Mouse (Mus musculus) heart, embryonic 11.5 days (tissue): ENCODE measurements around the gene Dennd6b. TPM values are rescaled to one million over a fixed set of nuclear protein-coding genes. Genes with fewer than 3 reads are reported as not detected.
A peak's percentile ranks its signal among the peaks of the same experiment; 100 is the strongest.

Source experiments
- ATAC-seq: fragments of 200-750 bp; cut with Nextera tagmentation; replicated peaks from 2 replicates; pipeline ENCODE4 v1.8.0; 2017; ENCODE audit warnings: moderate library complexity; ENCODE audit not compliant: insufficient number of reproducible peaks, low FRiP score, low TSS enrichment
- H3K27ac ChIP-seq: fragments of 300-500 bp; sonication (generic); 2 replicates; pipeline ENCODE4 v1.5.1; 2014; ENCODE audit warnings: mild to moderate bottlenecking, low read depth, low read length
- H3K27me3 ChIP-seq: fragments of 300-500 bp; sonication (generic); 2 replicates; pipeline ENCODE4 v1.6.1; 2014; ENCODE audit warnings: mild to moderate bottlenecking, low read length, mixed read lengths; ENCODE audit not compliant: control insufficient read depth, insufficient read depth
- H3K36me3 ChIP-seq: fragments of 300-500 bp; sonication (generic); 2 replicates; pipeline ENCODE4 v1.6.1; 2014; ENCODE audit warnings: mild to moderate bottlenecking, low read length, moderate library complexity, mixed read lengths; ENCODE audit not compliant: control insufficient read depth, insufficient read depth
- H3K4me1 ChIP-seq: fragments of 300-500 bp; sonication (generic); 2 replicates; pipeline ENCODE4 v1.6.1; 2014; ENCODE audit warnings: low read length; ENCODE audit not compliant: control insufficient read depth, insufficient read depth
- H3K4me2 ChIP-seq: fragments of 300-500 bp; sonication (generic); 2 replicates; pipeline ENCODE4 v1.6.1; 2014; ENCODE audit warnings: mild to moderate bottlenecking, moderate library complexity
- H3K4me3 ChIP-seq: fragments of 300-500 bp; sonication (generic); 2 replicates; pipeline ENCODE4 v1.5.1; 2014; ENCODE audit warnings: low read depth, low read length
- H3K9ac ChIP-seq: fragments of 300-500 bp; sonication (generic); 2 replicates; pipeline ENCODE4 v1.6.1; 2014; ENCODE audit warnings: mild to moderate bottlenecking, low read depth, low read length, moderate library complexity
- H3K9me3 ChIP-seq: fragments of 300-500 bp; sonication (generic); replicated peaks from 2 replicates; pipeline ENCODE4 v1.6.1; 2016; ENCODE audit warnings: low read length; ENCODE audit not compliant: control insufficient read depth
- WGBS: fragments of 180-500 bp; shearing (Covaris S2); extraction: QIAGEN DNeasy Blood & Tissue Kit; methylation state at CpG from one replicate; pipeline ENCODE4 v1.1.7; 2014; ENCODE audit not compliant: insufficient replicate concordance; 5-methylcytosine and 5-hydroxymethylcytosine counted together
- polyA plus RNA-seq: library from polyadenylated mRNA; unstranded; fragments of >200 nt; fragmentation: Nextera tagmentation; extraction: Ambion mirVana; gene quantifications from 2 replicates; pipeline ENCODE4 v1.2.1, GENCODE M21; 2014

The Dennd6b gene
- polyA plus RNA-seq, 1 experiment from 2014 or later: 18.5 TPM

DNA sequence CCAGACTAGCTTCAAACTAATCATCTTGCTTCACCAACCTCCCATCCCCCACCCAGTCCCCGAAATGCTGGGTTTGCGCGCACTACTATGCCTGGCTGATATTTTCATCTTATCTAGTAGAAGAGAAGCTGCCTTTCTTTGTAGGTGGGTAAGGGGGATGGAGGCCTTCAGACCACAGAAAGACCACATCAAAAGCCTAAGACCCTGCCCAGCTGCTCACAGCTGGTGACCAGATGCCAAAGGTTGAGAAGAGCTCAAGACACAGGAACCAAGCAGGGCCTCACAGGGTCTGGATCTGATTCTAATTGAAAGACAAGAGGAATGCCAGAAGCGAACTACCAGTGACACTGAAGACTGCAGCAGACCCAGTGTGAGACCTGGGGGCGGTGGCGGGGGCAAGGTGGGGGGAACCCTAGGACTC lies 1.0 kb downstream of the Dennd6b start:
- Histone ChIP-seq H3K4me1 (peaks cover 12% of the 10 kb centered on the region), H3K27ac (peak overlapping the region; percentile 91), H3K36me3 (no peaks in the 10 kb centered on the region), H3K4me3 (peak overlapping the region; percentile 68), H3K9me3 (no peaks in the 10 kb centered on the region), H3K9ac (peak overlapping the region; percentile 88), H3K4me2 (peak overlapping the region; percentile 79), H3K27me3 (no peaks in the 10 kb centered on the region)
- ATAC-seq: no peak
- 29% methylated on average over 6 of the region's 6 CpGs for WGBS

DNA sequence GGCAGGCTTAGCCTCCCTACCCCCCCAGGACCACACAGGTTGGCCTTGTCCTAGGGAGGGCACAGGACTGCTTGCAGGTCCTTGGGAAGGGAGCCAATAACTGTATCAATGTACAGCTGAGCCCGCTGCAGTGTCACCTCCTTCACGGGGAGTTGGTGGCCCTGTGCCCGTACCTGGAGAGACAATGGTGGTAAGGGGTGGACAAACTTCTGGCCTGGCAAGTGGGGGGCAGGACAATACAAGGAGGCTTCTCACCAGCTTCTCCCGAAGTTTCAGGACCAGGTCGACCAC lies 11.4 kb downstream of the Dennd6b start:
- Histone ChIP-seq H3K27ac (no peak overlapping the region), H3K9me3 (no peaks in the 10 kb centered on the region), H3K4me2 (no peak overlapping the region), H3K9ac (no peak overlapping the region), H3K4me3 (no peak overlapping the region), H3K27me3 (no peaks in the 10 kb centered on the region), H3K36me3 (0 out of 2 replicates have a peak, but pooled peaks cover 4% of the 10 kb centered on the region), H3K4me1 (peaks cover 15% of the 10 kb centered on the region)
- 86% methylated on average over 5 of the region's 5 CpGs for WGBS
- no peak for ATAC-seq

DNA sequence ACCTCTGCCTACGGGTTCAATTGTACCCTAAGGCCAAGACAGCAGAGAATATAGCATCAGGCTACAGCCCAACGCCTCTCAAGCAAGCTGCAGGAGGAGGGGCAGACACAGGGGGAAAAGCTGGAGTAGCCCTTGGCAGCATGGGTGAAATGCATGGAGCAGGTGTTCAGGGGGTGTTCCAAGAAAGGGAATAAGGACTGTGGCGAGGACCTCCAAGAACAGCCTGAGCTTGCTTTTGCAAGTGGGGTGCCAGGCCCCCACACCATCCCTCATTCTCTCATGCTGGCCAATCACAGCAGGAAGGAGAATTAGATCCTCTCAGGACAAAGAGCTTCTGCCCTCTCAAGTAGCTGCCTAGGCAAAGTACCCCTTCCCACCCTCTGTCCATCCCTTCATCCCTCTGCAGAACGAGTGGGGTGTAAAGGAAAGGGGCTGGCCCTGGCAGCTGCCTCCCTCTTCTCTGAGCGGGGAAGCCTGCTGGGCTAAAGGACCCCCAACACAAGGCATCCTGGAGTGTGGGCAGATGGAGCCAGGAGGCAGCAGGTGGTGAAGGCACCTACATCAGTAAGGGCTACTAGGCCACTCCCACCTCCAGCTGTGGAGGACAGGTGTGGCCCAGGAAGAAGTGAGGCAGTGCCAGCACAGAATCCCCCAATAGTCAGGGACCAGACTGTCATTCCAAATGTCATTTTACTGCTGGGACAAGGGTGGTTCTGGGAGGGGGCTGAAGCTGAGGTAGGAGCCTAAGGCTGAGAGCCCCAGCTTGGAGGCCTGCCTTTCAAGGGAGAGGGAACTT lies 12.0 kb downstream of the Dennd6b start:
- peaks cover 20% of the 10 kb centered on the region for H3K4me1 ChIP-seq
- WGBS: 66% methylated on average over 5 of the region's 5 CpGs
- ATAC-seq: no peak
- no peaks in the 10 kb centered on the region for H3K27me3 ChIP-seq
- no peak overlapping the region for H3K4me2 ChIP-seq
- H3K9ac ChIP-seq: no peak overlapping the region
- no peak overlapping the region for H3K4me3 ChIP-seq
- H3K27ac ChIP-seq: no peak overlapping the region
- H3K9me3 ChIP-seq: no peaks in the 10 kb centered on the region
- H3K36me3 ChIP-seq: 0 out of 2 replicates have a peak, but pooled peaks cover 4% of the 10 kb centered on the region

DNA sequence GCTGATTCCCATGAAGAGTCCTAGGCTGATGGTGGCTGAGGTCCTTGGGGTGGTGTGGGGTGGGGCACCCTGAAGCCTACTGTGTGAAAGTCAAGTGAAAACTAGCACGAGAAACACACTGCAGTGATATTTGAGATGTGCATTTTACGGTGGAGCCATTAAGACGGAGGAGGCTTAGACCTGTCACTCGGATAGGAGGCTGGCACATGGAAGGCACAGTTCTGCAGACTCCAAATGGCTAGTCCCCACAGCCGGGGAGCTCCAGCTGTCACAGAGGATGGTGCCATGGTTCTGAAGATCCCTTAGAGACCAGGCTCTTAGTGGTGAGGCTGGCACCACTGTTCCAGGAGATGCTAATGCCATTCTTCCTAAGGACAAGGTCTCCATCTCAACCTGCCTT lies 13.5 kb downstream of the Dennd6b start:
- Histone ChIP-seq H3K36me3 (0 out of 2 replicates have a peak, but pooled peaks cover 4% of the 10 kb centered on the region), H3K9ac (no peak overlapping the region), H3K4me2 (no peak overlapping the region), H3K9me3 (no peaks in the 10 kb centered on the region), H3K4me1 (peaks cover 31% of the 10 kb centered on the region), H3K27me3 (no peaks in the 10 kb centered on the region), H3K4me3 (no peak overlapping the region), H3K27ac (peak overlapping the region; percentile 35; the same call in 1 of the 2 replicates)
- WGBS: 72% methylated on average over 5 of the region's 5 CpGs
- no peak for ATAC-seq

DNA sequence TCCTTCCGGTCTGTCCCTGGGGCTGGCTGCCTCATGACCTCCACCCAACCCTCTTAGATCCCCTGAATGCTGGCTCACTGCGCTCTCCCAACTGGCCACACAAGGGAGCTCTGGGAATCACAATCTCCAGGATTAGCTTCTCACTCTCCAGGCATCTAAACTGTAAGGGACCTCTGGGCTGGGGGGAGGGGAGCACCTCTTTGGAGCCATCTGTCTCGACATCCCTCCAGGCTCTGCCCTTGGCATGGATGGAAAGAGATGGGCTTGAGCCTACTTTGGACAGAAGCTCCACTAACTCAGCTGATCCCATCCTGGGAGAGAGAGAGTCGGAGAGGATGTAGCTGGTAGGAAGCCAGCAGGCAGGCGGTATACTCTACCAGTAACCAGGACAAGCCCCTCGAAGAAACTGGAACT lies 14.0 kb downstream of the Dennd6b start:
- Histone ChIP-seq H3K36me3 (0 out of 2 replicates have a peak, but pooled peaks cover 4% of the 10 kb centered on the region), H3K4me2 (no peak overlapping the region), H3K27me3 (no peaks in the 10 kb centered on the region), H3K9ac (no peak overlapping the region), H3K4me1 (peaks cover 36% of the 10 kb centered on the region), H3K4me3 (no peak overlapping the region), H3K9me3 (no peaks in the 10 kb centered on the region), H3K27ac (peak overlapping the region; percentile 35)
- 22% methylated on average over 6 of the region's 6 CpGs for WGBS
- no peak for ATAC-seq

DNA sequence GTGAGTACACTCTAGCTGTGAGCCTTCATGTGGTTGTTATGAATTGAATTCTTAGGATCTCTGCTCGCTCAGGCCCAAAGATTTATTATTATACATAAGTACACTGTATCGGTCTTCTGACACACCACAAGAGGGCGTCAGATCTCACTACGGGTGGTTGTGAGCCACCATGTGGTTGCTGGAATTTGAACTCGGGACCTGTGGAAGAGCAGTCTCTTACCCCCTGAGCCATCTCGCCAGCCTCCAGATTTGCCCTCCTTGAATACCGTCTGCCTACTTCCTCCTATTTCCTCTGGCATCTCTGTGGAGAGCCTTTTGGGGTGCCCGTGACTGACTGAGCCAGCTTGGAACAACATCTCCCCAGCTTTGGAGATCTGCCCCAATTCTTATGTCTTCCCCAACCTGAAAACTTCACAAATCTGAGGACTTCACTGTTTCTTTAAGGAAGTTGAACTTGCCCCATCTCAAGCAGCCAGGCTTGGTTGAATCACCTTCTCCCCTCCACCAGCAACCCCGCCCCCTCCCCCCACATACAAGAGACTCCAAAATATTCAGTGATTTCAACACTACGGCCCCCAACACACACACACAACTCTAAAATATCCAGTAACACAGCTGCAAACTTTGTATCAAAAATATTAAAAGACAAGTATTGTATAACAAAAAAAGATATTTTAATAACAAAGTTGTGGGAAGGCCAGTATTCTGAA lies 14.6 kb downstream of the Dennd6b start:
- Histone ChIP-seq H3K4me2 (peak overlapping the region; percentile 92), H3K4me3 (no peak overlapping the region), H3K4me1 (peaks cover 42% of the 10 kb centered on the region), H3K9ac (no peak overlapping the region), H3K9me3 (no peaks in the 10 kb centered on the region), H3K36me3 (no peaks in the 10 kb centered on the region), H3K27me3 (no peaks in the 10 kb centered on the region), H3K27ac (no peak overlapping the region)
- ATAC-seq: no peak
- 62% methylated on average over 10 of the region's 10 CpGs for WGBS

DNA sequence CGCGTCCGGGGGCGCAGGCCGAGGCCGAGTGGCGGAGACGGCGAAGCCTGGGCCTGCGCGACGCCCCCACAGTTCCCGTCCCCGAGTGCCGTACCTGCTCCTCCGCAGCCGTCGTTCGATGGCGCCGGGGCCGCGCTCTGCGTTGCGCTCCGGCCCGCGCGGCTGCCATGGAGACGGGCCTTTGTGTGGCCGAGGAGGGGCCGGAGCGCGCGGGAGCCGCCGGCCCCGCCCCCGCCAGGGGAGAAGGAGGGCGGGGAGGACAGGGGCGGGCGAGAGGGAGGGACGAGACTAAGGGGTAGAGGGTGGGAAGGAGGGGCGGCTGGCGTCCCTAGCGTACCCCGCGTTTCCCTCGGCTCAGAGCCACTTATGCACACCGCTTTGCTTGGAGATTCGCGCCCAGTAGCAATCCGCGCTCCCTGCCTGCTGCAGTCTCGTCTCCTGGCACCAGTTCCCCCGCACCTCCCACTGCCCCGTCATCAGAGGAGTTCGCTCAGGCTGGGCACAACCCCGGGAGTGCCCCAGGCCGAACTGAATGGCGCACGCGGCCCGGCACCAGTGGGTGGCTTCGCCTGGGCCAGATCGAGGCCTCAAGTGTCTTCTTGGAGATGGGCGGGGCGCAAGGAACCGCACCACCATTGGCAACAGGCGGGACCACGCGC lies 15.6 kb downstream of the Dennd6b start, which contains the start of gene Plxnb2:
TSS of gene Plxnb2 (minus strand) at position 218 of the 659 bp plus-strand sequence.
- peak within 1 kb of the TSS; percentile 92 for H3K9ac ChIP-seq
- H3K4me2 ChIP-seq: peak within 1 kb of the TSS; percentile 92
- under 1% methylated on average over 67 of the region's 72 CpGs for WGBS
- peak within 1 kb of the TSS; percentile 83 for H3K4me3 ChIP-seq
- peak; percentile 83 for ATAC-seq
- no peaks in the 10 kb centered on the region for H3K9me3 ChIP-seq
- H3K4me1 ChIP-seq: peaks cover 52% of the 10 kb centered on the region
- no peaks in the 10 kb centered on the region for H3K27me3 ChIP-seq
- H3K27ac ChIP-seq: peak within 1 kb of the TSS; percentile 87
- H3K36me3 ChIP-seq: no peaks in the 10 kb centered on the region

DNA sequence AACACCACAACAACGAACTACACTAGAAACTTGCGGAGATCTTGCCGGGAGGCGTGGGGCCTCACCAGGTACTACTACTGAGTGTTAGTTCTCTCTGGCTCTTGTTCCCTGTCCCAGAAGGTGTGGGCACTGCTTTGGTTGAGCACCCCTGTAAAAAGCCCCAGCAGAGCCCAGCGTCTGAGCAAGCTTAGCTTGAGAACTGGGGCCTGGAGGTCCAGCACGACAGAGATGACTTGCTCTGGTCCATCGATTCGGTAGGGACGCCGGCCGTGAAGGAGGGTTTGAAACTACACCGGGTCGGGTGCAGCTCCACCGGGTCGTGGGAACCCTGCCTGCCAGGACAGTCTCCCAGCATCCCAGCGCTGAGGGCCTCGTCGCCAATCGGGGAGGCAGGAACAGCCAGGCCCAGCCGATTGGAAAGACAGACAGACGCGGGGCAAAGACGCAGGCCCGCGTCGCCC lies 16.2 kb downstream of the Dennd6b start:
- ATAC-seq: no peak; the same call in 1 of the 2 replicates
- peak overlapping the region; percentile 92 for H3K4me2 ChIP-seq
- no peaks in the 10 kb centered on the region for H3K9me3 ChIP-seq
- H3K36me3 ChIP-seq: no peaks in the 10 kb centered on the region
- peak overlapping the region; percentile 87 for H3K27ac ChIP-seq
- WGBS: under 1% methylated on average over 26 of the region's 26 CpGs
- H3K4me3 ChIP-seq: peak overlapping the region; percentile 83
- no peaks in the 10 kb centered on the region for H3K27me3 ChIP-seq
- peak overlapping the region; percentile 92 for H3K9ac ChIP-seq
- H3K4me1 ChIP-seq: peaks cover 57% of the 10 kb centered on the region
